Mouse (Mus musculus): Measurements from ENCODE around the gene Eif2b4. TPM values are rescaled to one million over a fixed set of nuclear protein-coding genes. Genes with fewer than 3 reads are reported as not detected.

The Eif2b4 gene
- polyA plus RNA-seq, 1 experiment from 2014 or later, result 78.6 TPM

- Histone ChIP-seq H3K9ac (peak within 1 kb of the TSS; percentile 66), H3K4me3 (replicated peaks; ENCODE audit: low read length) (peak within 1 kb of the TSS; percentile 78), H3K27ac (peak within 1 kb of the TSS; percentile 90), H3K36me3 (replicated peaks; ENCODE audit: control insufficient read depth, insufficient read depth) (0 out of 2 replicates have a peak, but pooled peaks cover 7% of the 10 kb centered on the region), H3K4me1 (replicated peaks; ENCODE audit: control insufficient read depth, insufficient read depth, low read length) (peaks cover 11% of the 10 kb centered on the region), H3K9me3 (ENCODE audit: control insufficient read depth, low read length) (no peaks in the 10 kb centered on the region), H3K27me3 (ENCODE audit: control insufficient read depth, insufficient read depth, low read length) (no peaks in the 10 kb centered on the region), H3K4me2 (replicated peaks) (peak within 1 kb of the TSS; percentile 96)
- under 1% methylated on average over 59 of the region's 59 CpGs for WGBS
- peak; percentile 97 for ATAC-seq (ENCODE audit: low FRiP score)
- DNase-seq (ENCODE audit: low spot score), result peak; percentile 99
Measured at GRCm38 (mm10) chr5:31179766-31180630, 13.2 kb downstream of the Eif2b4 start, which contains the start of the genes Gm29609 and Gtf3c2. Gm29609 (minus strand) TSS chr5:31179911. Gtf3c2 (minus strand) TSS chr5:31180144.

- Histone ChIP-seq H3K36me3 (replicated peaks; ENCODE audit: control insufficient read depth, insufficient read depth) (peaks cover 13% of the 10 kb centered on the region), H3K27ac (peak overlapping the region; percentile 90), H3K27me3 (ENCODE audit: control insufficient read depth, insufficient read depth, low read length) (no peaks in the 10 kb centered on the region), H3K9ac (peak overlapping the region; percentile 66), H3K9me3 (ENCODE audit: control insufficient read depth, low read length) (no peaks in the 10 kb centered on the region), H3K4me1 (replicated peaks; ENCODE audit: control insufficient read depth, insufficient read depth, low read length) (peaks cover 11% of the 10 kb centered on the region), H3K4me3 (replicated peaks; ENCODE audit: low read length) (peak overlapping the region; percentile 78), H3K4me2 (replicated peaks) (peak overlapping the region; percentile 96)
- WGBS, result 0% methylated on average over 25 of the region's 25 CpGs
- peak; percentile 76 for ATAC-seq (ENCODE audit: low FRiP score)
- no peak for DNase-seq (ENCODE audit: low spot score)
Measured at GRCm38 (mm10) chr5:31179301-31179765, 13.9 kb downstream of the Eif2b4 start.

- H3K9ac ChIP-seq, result no peak overlapping the region
- no peak for ATAC-seq (ENCODE audit: low FRiP score)
- no peak for DNase-seq (ENCODE audit: low spot score)
- H3K27me3 ChIP-seq (ENCODE audit: control insufficient read depth, insufficient read depth, low read length), result no peaks in the 10 kb centered on the region
- no peaks in the 10 kb centered on the region for H3K4me1 ChIP-seq (replicated peaks; ENCODE audit: control insufficient read depth, insufficient read depth, low read length)
- 92% methylated on average over 4 of the region's 4 CpGs for WGBS
- no peak overlapping the region for H3K4me2 ChIP-seq (replicated peaks)
- peaks cover 98% of the 10 kb centered on the region for H3K36me3 ChIP-seq (replicated peaks; ENCODE audit: control insufficient read depth, insufficient read depth)
- no peaks in the 10 kb centered on the region for H3K9me3 ChIP-seq (ENCODE audit: control insufficient read depth, low read length)
- no peak overlapping the region for H3K27ac ChIP-seq
- H3K4me3 ChIP-seq (replicated peaks; ENCODE audit: low read length), result no peak overlapping the region
Measured at GRCm38 (mm10) chr5:31168630-31169029, 24.6 kb downstream of the Eif2b4 start.

- no peak for DNase-seq (ENCODE audit: low spot score)
- WGBS, result 89% methylated on average over 1 of the region's 1 CpGs
Measured at GRCm38 (mm10) chr5:31164878-31165277, 28.4 kb downstream of the Eif2b4 start.

GRCm38 (mm10) chr5:31162462-31162861 lies 30.8 kb downstream of the Eif2b4 start:
- no peak for ATAC-seq (ENCODE audit: low FRiP score)

More at GRCm38 (mm10) chr5:31164878-31165277, 28.4 kb downstream of the Eif2b4 start:
- no peak overlapping the region for H3K9ac ChIP-seq
- no peak overlapping the region for H3K4me3 ChIP-seq (replicated peaks; ENCODE audit: low read length)
- no peak overlapping the region for H3K27ac ChIP-seq
- no peaks in the 10 kb centered on the region for H3K27me3 ChIP-seq (ENCODE audit: control insufficient read depth, insufficient read depth, low read length)
- no peak overlapping the region for H3K4me2 ChIP-seq (replicated peaks)
- H3K9me3 ChIP-seq (ENCODE audit: control insufficient read depth, low read length), result no peaks in the 10 kb centered on the region
- ATAC-seq (ENCODE audit: low FRiP score), result no peak
- no peaks in the 10 kb centered on the region for H3K4me1 ChIP-seq (replicated peaks; ENCODE audit: control insufficient read depth, insufficient read depth, low read length)
- peaks cover 100% of the 10 kb centered on the region for H3K36me3 ChIP-seq (replicated peaks; ENCODE audit: control insufficient read depth, insufficient read depth)

GRCm38 (mm10) chr5:31154152-31154553 lies 39.1 kb downstream of the Eif2b4 start, which contains the start of gene Mpv17:
Mpv17 (minus strand) TSS chr5:31154251.
- Histone ChIP-seq H3K27ac (peak within 1 kb of the TSS; percentile 71), H3K9me3 (ENCODE audit: control insufficient read depth, low read length) (no peaks in the 10 kb centered on the region)
- WGBS, result under 1% methylated on average over 19 of the region's 19 CpGs

More at GRCm38 (mm10) chr5:31162462-31162861, 30.8 kb downstream of the Eif2b4 start:
- no peak overlapping the region for H3K9ac ChIP-seq
- no peaks in the 10 kb centered on the region for H3K27me3 ChIP-seq (ENCODE audit: control insufficient read depth, insufficient read depth, low read length)
- H3K4me2 ChIP-seq (replicated peaks), result no peak overlapping the region
- H3K36me3 ChIP-seq (replicated peaks; ENCODE audit: control insufficient read depth, insufficient read depth), result peaks cover 100% of the 10 kb centered on the region
- no peaks in the 10 kb centered on the region for H3K4me1 ChIP-seq (replicated peaks; ENCODE audit: control insufficient read depth, insufficient read depth, low read length)
- H3K4me3 ChIP-seq (replicated peaks; ENCODE audit: low read length), result no peak overlapping the region
- no peak overlapping the region for H3K27ac ChIP-seq
- DNase-seq (ENCODE audit: low spot score), result no peak
- H3K9me3 ChIP-seq (ENCODE audit: control insufficient read depth, low read length), result no peaks in the 10 kb centered on the region

GRCm38 (mm10) chr5:31153516-31154151 lies 39.6 kb downstream of the Eif2b4 start:
- Histone ChIP-seq H3K27me3 (ENCODE audit: control insufficient read depth, insufficient read depth, low read length) (no peaks in the 10 kb centered on the region), H3K4me2 (replicated peaks) (peak overlapping the region; percentile 81), H3K4me1 (replicated peaks; ENCODE audit: control insufficient read depth, insufficient read depth, low read length) (peaks cover 13% of the 10 kb centered on the region), H3K27ac (peak overlapping the region; percentile 71; the same call in 1 of the 2 replicates), H3K9ac (peak overlapping the region; percentile 74), H3K9me3 (ENCODE audit: control insufficient read depth, low read length) (no peaks in the 10 kb centered on the region), H3K36me3 (replicated peaks; ENCODE audit: control insufficient read depth, insufficient read depth) (peaks cover 29% of the 10 kb centered on the region), H3K4me3 (replicated peaks; ENCODE audit: low read length) (peak overlapping the region; percentile 64)
- DNase-seq (ENCODE audit: low spot score) (no peak), ATAC-seq (ENCODE audit: low FRiP score) (peak; percentile 12; the same call in 1 of the 2 replicates)
- WGBS, result 50% methylated on average over 6 of the region's 6 CpGs

More at GRCm38 (mm10) chr5:31154152-31154553, 39.1 kb downstream of the Eif2b4 start, which contains the start of gene Mpv17:
- H3K9ac ChIP-seq, result peak within 1 kb of the TSS; percentile 74
- ATAC-seq (ENCODE audit: low FRiP score) (peak; percentile 97), DNase-seq (ENCODE audit: low spot score) (peak; percentile 86)
- H3K27me3 ChIP-seq (ENCODE audit: control insufficient read depth, insufficient read depth, low read length), result no peaks in the 10 kb centered on the region
- peaks cover 13% of the 10 kb centered on the region for H3K4me1 ChIP-seq (replicated peaks; ENCODE audit: control insufficient read depth, insufficient read depth, low read length)
- H3K36me3 ChIP-seq (replicated peaks; ENCODE audit: control insufficient read depth, insufficient read depth), result peaks cover 34% of the 10 kb centered on the region
- peak within 1 kb of the TSS; percentile 64 for H3K4me3 ChIP-seq (replicated peaks; ENCODE audit: low read length)
- H3K4me2 ChIP-seq (replicated peaks), result peak within 1 kb of the TSS; percentile 81

GRCm38 (mm10) chr5:31151746-31152145 lies 41.5 kb downstream of the Eif2b4 start:
- ATAC-seq (ENCODE audit: low FRiP score) (no peak), DNase-seq (ENCODE audit: low spot score) (no peak)
- WGBS, result 86% methylated on average over 3 of the region's 3 CpGs
- no peak overlapping the region for H3K9ac ChIP-seq
- no peaks in the 10 kb centered on the region for H3K27me3 ChIP-seq (ENCODE audit: control insufficient read depth, insufficient read depth, low read length)
- H3K4me2 ChIP-seq (replicated peaks), result no peak overlapping the region
- H3K27ac ChIP-seq, result no peak overlapping the region
- peaks cover 10% of the 10 kb centered on the region for H3K36me3 ChIP-seq (replicated peaks; ENCODE audit: control insufficient read depth, insufficient read depth)
- H3K4me3 ChIP-seq (replicated peaks; ENCODE audit: low read length), result no peak overlapping the region
- H3K9me3 ChIP-seq (ENCODE audit: control insufficient read depth, low read length), result no peaks in the 10 kb centered on the region
- H3K4me1 ChIP-seq (replicated peaks; ENCODE audit: control insufficient read depth, insufficient read depth, low read length), result peaks cover 13% of the 10 kb centered on the region

- no peak overlapping the region for H3K9ac ChIP-seq
- peaks cover 10% of the 10 kb centered on the region; the same call in 1 of the 2 replicates for H3K36me3 ChIP-seq (replicated peaks; ENCODE audit: control insufficient read depth, insufficient read depth)
- no peak overlapping the region for H3K27ac ChIP-seq
- no peaks in the 10 kb centered on the region for H3K27me3 ChIP-seq (ENCODE audit: control insufficient read depth, insufficient read depth, low read length)
- WGBS, result 92% methylated on average over 4 of the region's 4 CpGs
- peaks cover 13% of the 10 kb centered on the region for H3K4me1 ChIP-seq (replicated peaks; ENCODE audit: control insufficient read depth, insufficient read depth, low read length)
- H3K4me2 ChIP-seq (replicated peaks), result no peak overlapping the region
- H3K9me3 ChIP-seq (ENCODE audit: control insufficient read depth, low read length), result no peaks in the 10 kb centered on the region
- DNase-seq (ENCODE audit: low spot score) (no peak), ATAC-seq (ENCODE audit: low FRiP score) (no peak)
- H3K4me3 ChIP-seq (replicated peaks; ENCODE audit: low read length), result no peak overlapping the region
Measured at GRCm38 (mm10) chr5:31149781-31150180, 43.4 kb downstream of the Eif2b4 start.

Data from hindbrain, embryonic 14.5 days (tissue).